Mouse (Mus musculus): ENCODE measurements around the gene Otos.

GRCm38 (mm10) chr1:92647026-92647425 is 1.6 kb downstream of the Otos start:
- TF ChIP-seq CTCF (IDR thresholded peaks at IDR 0.05; ENCODE audit: low read depth, low read length) = no peak
- no peak for TF ChIP-seq POLR2A (IDR thresholded peaks at IDR 0.05; ENCODE audit: borderline replicate concordance, low read depth, low read length)
